Mouse (Mus musculus): ENCODE data around the gene Cox10. TPM values are rescaled to one million over a fixed set of nuclear protein-coding genes. Genes with fewer than 3 reads are reported as not detected.

Cox10 gene
- total and polyA plus RNA-seq, 2 experiments = 4.0 to 12.9 TPM

GRCm38 (mm10) chr11:63947024-63947423 lies 132.2 kb downstream of the Cox10 start:
- no peaks in the 10 kb centered on the region for H3K4me1 ChIP-seq (ENCODE audit: control insufficient read depth, insufficient read depth, low read length)
- TF ChIP-seq POLR2A (IDR thresholded peaks at IDR 0.05; ENCODE audit: extremely low read depth, insufficient read depth, low read length) (no peak), CTCF (IDR thresholded peaks at IDR 0.05; ENCODE audit: low read depth, low read length) (no peak)
- H3K79me2 ChIP-seq (ENCODE audit: control insufficient read depth, insufficient read depth, low read length) = no peaks in the 10 kb centered on the region
- no peak overlapping the region for H3K27ac ChIP-seq (replicated peaks; ENCODE audit: insufficient read depth, low read depth, low read length)
- no peak overlapping the region for H3K4me3 ChIP-seq (ENCODE audit: insufficient read depth, low read depth, low read length)
- no peak overlapping the region for H3K9ac ChIP-seq (ENCODE audit: low read depth, low read length)
- no peak for DNase-seq (ENCODE audit: extremely low read depth, low read depth, low spot score)
- no peaks in the 10 kb centered on the region for H3K27me3 ChIP-seq (ENCODE audit: control insufficient read depth, insufficient read depth, low read length)
- 75% methylated on average over 2 of the region's 2 CpGs for WGBS
- no peaks in the 10 kb centered on the region for H3K36me3 ChIP-seq (ENCODE audit: control insufficient read depth, insufficient read depth, low read length)

DNA sequence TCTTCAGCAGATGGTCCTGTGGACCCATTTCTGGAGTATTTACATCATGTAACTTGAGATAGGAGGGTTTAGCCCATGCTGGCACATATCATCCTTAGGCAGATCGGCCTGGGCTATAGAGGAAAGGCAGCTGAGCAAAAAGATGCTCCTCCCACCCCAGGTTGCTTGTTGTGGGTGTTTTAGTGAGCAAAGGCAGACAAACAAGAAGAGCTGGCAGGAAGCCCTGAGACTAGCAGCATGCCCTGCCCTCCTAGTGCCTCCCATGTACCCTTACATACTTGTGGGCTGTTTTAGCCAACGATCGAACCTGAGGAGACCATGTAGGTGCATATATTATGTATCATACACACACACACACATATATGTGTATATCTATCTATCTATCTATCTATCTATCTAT lies 135.3 kb downstream of the Cox10 start:
- Histone ChIP-seq H3K27me3 (ENCODE audit: control insufficient read depth, insufficient read depth, low read length) (no peaks in the 10 kb centered on the region), H3K4me1 (ENCODE audit: control insufficient read depth, insufficient read depth, low read length) (no peaks in the 10 kb centered on the region), H3K4me3 (ENCODE audit: insufficient read depth, low read depth, low read length) (no peak overlapping the region), H3K27ac (replicated peaks; ENCODE audit: insufficient read depth, low read depth, low read length) (no peak overlapping the region), H3K79me2 (ENCODE audit: control insufficient read depth, insufficient read depth, low read length) (no peaks in the 10 kb centered on the region), H3K9ac (ENCODE audit: low read depth, low read length) (no peak overlapping the region), H3K36me3 (ENCODE audit: control insufficient read depth, insufficient read depth, low read length) (no peaks in the 10 kb centered on the region)
- TF ChIP-seq CTCF (IDR thresholded peaks at IDR 0.05; ENCODE audit: low read depth, low read length) (no peak), POLR2A (IDR thresholded peaks at IDR 0.05; ENCODE audit: extremely low read depth, insufficient read depth, low read length) (no peak)
- DNase-seq (ENCODE audit: extremely low read depth, low read depth, low spot score) = no peak
- 97% methylated on average over 3 of the region's 3 CpGs for WGBS

DNA sequence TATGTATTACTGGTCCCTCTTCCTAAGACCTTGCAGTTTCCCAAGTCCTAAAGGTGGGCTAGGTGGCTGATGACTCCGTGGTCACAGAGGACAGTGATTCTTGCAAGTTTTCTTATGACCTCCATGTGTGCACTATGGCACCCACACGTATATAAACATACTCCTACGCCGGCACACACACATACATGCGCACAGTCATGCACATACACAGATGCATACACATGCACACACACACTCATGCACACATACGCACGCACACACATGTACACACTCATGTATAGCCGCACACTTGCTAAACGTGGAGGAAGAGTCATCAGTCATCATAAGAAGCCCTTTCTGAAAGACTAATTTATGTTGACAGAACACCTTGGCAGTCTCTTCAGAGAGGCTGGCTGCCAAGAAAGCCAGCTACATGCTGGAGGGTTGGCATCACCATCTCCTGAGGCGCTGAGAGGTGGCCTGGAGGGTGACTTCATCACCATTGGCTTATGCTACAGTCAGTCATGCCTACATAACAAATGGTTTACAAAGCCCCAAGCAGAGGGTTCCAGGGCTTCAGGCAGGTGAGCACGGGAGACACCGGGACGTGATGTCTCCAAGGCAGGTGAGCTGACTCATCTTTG lies 135.9 kb downstream of the Cox10 start:
- Histone ChIP-seq H3K27ac (replicated peaks; ENCODE audit: insufficient read depth, low read depth, low read length) (no peak overlapping the region), H3K27me3 (ENCODE audit: control insufficient read depth, insufficient read depth, low read length) (no peaks in the 10 kb centered on the region), H3K4me3 (ENCODE audit: insufficient read depth, low read depth, low read length) (no peak overlapping the region), H3K79me2 (ENCODE audit: control insufficient read depth, insufficient read depth, low read length) (no peaks in the 10 kb centered on the region), H3K9ac (ENCODE audit: low read depth, low read length) (no peak overlapping the region), H3K4me1 (ENCODE audit: control insufficient read depth, insufficient read depth, low read length) (no peaks in the 10 kb centered on the region), H3K36me3 (ENCODE audit: control insufficient read depth, insufficient read depth, low read length) (no peaks in the 10 kb centered on the region)
- 94% methylated on average over 13 of the region's 13 CpGs for WGBS
- no peak for DNase-seq (ENCODE audit: extremely low read depth, low read depth, low spot score)
- no peak for TF ChIP-seq CTCF (IDR thresholded peaks at IDR 0.05; ENCODE audit: low read depth, low read length)
- no peak for TF ChIP-seq POLR2A (IDR thresholded peaks at IDR 0.05; ENCODE audit: extremely low read depth, insufficient read depth, low read length)

DNA sequence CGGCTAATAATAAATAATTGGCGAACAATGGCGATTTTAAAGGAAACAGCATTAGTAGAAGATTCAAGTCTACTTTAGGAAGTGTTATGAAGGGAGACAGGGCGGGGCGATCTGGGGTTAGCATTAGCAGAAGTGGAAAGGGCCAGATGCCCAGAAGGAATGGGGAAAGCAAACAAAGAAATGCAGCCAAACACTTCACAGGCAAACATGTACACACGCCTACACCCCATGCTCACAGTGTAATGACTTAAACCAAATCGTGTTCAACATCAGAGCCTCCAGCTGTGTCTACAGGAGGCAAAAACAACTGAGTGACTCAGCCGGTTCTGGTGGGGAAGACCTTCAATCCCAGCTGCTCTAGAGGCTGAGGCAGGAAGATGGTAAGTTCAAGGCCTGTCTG lies 137.1 kb downstream of the Cox10 start:
- Histone ChIP-seq H3K79me2 (ENCODE audit: control insufficient read depth, insufficient read depth, low read length) (no peaks in the 10 kb centered on the region), H3K27ac (replicated peaks; ENCODE audit: insufficient read depth, low read depth, low read length) (no peak overlapping the region), H3K36me3 (ENCODE audit: control insufficient read depth, insufficient read depth, low read length) (no peaks in the 10 kb centered on the region), H3K27me3 (ENCODE audit: control insufficient read depth, insufficient read depth, low read length) (no peaks in the 10 kb centered on the region), H3K4me1 (ENCODE audit: control insufficient read depth, insufficient read depth, low read length) (no peaks in the 10 kb centered on the region), H3K9ac (ENCODE audit: low read depth, low read length) (no peak overlapping the region), H3K4me3 (ENCODE audit: insufficient read depth, low read depth, low read length) (no peak overlapping the region)
- DNase-seq (ENCODE audit: extremely low read depth, low read depth, low spot score) = no peak
- WGBS = 60% methylated on average over 8 of the region's 8 CpGs
- no peak for TF ChIP-seq CTCF (IDR thresholded peaks at IDR 0.05; ENCODE audit: low read depth, low read length)
- TF ChIP-seq POLR2A (IDR thresholded peaks at IDR 0.05; ENCODE audit: extremely low read depth, insufficient read depth, low read length) = no peak

GRCm38 (mm10) chr11:63936641-63937040 lies 142.6 kb downstream of the Cox10 start:
- H3K27ac ChIP-seq (replicated peaks; ENCODE audit: insufficient read depth, low read depth, low read length) = no peak overlapping the region

DNA sequence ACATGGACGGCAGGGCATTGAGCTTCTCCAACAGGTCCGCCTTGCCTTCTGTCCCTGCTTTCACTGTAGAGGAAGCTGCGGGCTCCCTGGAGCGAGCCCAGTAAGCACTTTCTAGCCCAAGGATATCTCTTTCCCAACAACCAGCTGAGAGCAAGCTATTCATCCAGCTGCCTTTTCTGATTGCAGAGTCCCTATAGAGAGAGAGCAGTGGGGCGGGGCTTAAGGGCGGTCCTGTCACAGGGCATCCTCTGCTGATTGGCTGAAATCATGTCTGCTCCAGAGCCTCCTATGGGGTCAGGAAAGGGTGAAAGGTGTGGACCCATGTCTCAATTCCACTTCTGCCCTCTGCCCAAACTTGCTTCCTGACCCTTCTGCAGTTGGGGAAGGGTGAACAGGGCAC lies 152.4 kb downstream of the Cox10 start:
- peaks cover under 1% of the 10 kb centered on the region for H3K79me2 ChIP-seq (ENCODE audit: control insufficient read depth, insufficient read depth, low read length)
- no peak overlapping the region for H3K27ac ChIP-seq (replicated peaks; ENCODE audit: insufficient read depth, low read depth, low read length)
- H3K4me1 ChIP-seq (ENCODE audit: control insufficient read depth, insufficient read depth, low read length) = no peaks in the 10 kb centered on the region; the same call in 1 of the 2 replicates
- no peaks in the 10 kb centered on the region for H3K36me3 ChIP-seq (ENCODE audit: control insufficient read depth, insufficient read depth, low read length)
- H3K27me3 ChIP-seq (ENCODE audit: control insufficient read depth, insufficient read depth, low read length) = no peaks in the 10 kb centered on the region
- DNase-seq (ENCODE audit: extremely low read depth, low read depth, low spot score) = no peak
- no peak overlapping the region for H3K9ac ChIP-seq (ENCODE audit: low read depth, low read length)
- no peak overlapping the region for H3K4me3 ChIP-seq (ENCODE audit: insufficient read depth, low read depth, low read length)
- TF ChIP-seq POLR2A (IDR thresholded peaks at IDR 0.05; ENCODE audit: extremely low read depth, insufficient read depth, low read length) = no peak
- TF ChIP-seq CTCF (IDR thresholded peaks at IDR 0.05; ENCODE audit: low read depth, low read length) = no peak
- WGBS = 91% methylated on average over 6 of the region's 6 CpGs

More at GRCm38 (mm10) chr11:63936641-63937040, 142.6 kb downstream of the Cox10 start:
- no peak for DNase-seq (ENCODE audit: extremely low read depth, low read depth, low spot score)
- Histone ChIP-seq H3K27me3 (ENCODE audit: control insufficient read depth, insufficient read depth, low read length) (no peaks in the 10 kb centered on the region), H3K9ac (ENCODE audit: low read depth, low read length) (no peak overlapping the region), H3K4me3 (ENCODE audit: insufficient read depth, low read depth, low read length) (no peak overlapping the region), H3K79me2 (ENCODE audit: control insufficient read depth, insufficient read depth, low read length) (no peaks in the 10 kb centered on the region), H3K36me3 (ENCODE audit: control insufficient read depth, insufficient read depth, low read length) (no peaks in the 10 kb centered on the region), H3K4me1 (ENCODE audit: control insufficient read depth, insufficient read depth, low read length) (no peaks in the 10 kb centered on the region)
- TF ChIP-seq CTCF (IDR thresholded peaks at IDR 0.05; ENCODE audit: low read depth, low read length) = no peak
- no peak for TF ChIP-seq POLR2A (IDR thresholded peaks at IDR 0.05; ENCODE audit: extremely low read depth, insufficient read depth, low read length)
- 51% methylated on average over 3 of the region's 3 CpGs for WGBS

Measured in liver, adult 2 months (tissue).